Mouse (Mus musculus) megakaryocyte progenitor cell, adult 5-6 weeks (primary cell): ENCODE data around the gene Gsk3a. TPM values are rescaled to one million over a fixed set of nuclear protein-coding genes. Genes with fewer than 3 reads are reported as not detected.

ENCODE experiments used
- ATAC-seq: replicated peaks from 2 replicates; pipeline ENCODE4 v1.8.0; 2016; ENCODE audit warnings: mild to moderate bottlenecking, moderate TSS enrichment, inconsistent platforms; ENCODE audit not compliant: poor library complexity
- total RNA-seq, 2 experiments: library from RNA; stranded (forward) in 1 of 2; stranded (reverse) in 1 of 2; fragments of 157-497, 149-512 nt in 1 of 2; fragments of 200-1000 nt in 1 of 2; gene quantifications; 2 replicates each; pipeline versions ENCODE4 v1.2.3 to v1.2.4; 2015 to 2017

Gene Gsk3a
- total RNA-seq, 2 experiments from 2014 or later: 60.3 to 84.9 TPM

GRCm38 (mm10) chr7:25195148-25195547 is 42.5 kb downstream of the Gsk3a start:
- ATAC-seq: peak; percentile 47; the same call in 1 of the 2 replicates

DNA sequence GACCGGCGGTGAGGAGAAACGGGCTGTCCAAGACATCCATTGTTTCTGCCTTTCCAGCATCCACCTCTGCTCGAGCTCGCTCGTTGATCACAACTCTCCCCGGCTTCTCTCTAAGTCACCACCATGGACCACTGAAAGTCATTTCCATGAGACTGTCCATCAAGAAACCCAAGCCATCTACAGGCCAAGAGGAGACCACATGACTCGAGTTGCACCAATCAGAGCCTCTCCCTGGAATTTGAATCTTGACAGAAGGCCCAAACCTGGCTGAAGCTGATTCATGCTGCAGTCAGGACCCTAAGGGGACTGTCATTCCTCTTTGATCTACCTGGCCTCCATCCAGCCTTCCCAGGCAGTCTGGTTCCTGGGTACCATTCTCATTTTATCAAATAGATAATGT is 45.5 kb downstream of the Gsk3a start:
- no peak for ATAC-seq

DNA sequence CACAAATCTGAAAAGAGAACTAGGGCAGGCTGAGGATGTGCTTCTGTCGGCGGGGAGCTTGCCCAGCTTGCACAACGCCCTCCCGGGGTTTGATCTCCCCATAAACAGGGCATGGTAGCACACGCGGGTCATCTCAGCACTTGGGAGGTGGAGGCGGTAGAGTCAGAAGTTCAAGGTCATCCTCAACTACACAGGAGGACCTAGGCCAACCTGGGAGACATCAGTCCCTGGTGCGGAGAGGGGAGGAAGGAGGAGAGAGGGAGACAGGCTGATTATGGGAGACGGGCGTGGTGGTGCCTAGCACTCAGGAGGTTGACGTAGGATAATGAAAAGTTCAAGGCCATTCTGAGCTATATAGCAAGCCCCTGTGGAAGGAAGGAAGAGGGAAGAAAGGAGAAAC is 46.8 kb downstream of the Gsk3a start:
- no peak for ATAC-seq

DNA sequence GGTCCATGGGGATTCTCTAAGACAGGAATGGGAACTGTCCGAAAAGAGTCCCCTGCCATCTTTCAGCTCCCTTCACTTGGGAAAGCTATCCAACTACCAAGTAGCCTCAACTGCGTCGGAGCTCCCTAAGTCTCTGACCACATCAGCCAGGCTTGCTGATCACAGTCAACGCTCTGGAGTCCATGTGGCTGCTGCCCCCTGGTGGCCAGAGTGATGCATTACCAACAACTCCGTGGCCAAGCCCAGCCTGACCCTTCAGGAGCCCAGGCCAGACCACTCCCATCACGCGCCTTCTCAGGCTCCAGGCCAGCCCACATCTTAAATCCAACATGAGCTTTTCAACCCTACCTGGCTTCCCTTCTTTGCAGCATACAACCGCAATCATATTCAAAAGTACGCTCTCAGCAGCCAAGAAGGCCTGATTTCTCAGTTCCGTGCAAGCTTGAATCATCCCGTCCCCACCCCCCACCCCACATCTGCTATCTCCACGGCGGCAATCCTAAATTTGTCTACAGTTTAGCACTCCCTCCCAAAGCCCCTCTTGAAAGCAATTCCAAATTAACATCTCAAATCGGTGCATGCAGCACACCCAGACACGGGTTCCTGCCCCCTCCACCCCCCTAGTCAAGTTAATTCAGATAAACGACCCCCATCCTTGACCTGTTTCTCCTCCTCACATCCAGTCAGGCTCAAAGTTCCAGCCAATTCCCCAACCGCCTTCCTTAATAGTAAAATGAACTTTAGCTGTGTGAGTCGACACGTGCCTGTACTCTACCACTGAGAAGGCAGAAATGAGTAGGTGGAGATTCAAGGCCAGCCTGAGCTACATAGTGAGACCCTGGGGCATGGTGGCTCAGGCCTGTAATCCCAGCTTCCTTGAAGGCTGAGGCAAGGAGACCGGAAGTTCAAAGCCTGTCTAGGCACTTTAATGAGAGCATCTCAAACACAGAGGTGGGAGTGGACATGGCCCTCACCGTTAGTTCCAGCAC is 49.7 kb downstream of the Gsk3a start:
- ATAC-seq: peak; percentile 100

- no peak for ATAC-seq
Observed at GRCm38 (mm10) chr7:25184091-25184490, 53.6 kb downstream of the Gsk3a start.

- peak; percentile 12 for ATAC-seq
Observed at GRCm38 (mm10) chr7:25181814-25182213, 55.8 kb downstream of the Gsk3a start.

DNA sequence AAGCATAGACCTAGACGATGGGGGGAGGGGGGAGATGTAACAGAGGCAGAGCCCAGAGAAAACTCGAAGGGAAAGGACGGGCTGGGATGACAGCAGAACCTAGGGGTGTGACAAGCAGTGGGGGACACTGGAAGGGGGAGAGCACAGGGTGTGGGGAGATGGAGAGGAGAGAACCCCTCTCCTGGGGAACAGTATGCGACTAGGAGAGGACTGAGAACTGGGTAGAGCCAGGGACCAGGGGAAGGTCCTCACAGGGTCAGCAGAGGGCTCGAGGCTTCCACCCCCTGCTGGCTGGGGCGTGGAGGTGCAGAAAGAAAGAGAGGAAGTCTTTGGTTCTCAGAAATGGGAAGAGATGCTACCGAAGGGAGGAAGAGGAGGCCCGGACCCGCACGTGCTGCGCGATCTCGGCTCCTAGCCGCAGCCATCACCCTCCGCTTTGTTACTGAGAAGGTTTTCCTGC is 56.3 kb downstream of the Gsk3a start:
- peak; percentile 91 for ATAC-seq

DNA sequence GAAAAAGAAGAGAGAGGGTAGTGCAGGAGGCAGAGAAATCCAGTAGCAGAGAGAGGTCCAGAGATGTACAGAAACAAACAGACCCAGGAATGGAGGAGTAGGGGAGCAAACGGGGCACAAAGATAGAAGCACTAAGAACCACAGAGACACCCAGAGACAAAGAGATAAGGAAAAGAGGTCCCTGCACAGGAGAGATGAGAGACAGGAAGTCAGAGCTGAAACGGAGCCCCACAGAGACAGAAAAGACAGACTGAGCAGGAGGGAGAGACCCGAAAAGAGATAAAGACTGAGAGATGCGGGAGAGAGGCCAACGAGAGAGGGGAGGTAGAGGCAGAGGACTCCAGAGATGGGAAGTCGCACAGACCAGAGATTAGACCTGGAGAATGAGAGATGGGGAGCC is 57.1 kb downstream of the Gsk3a start:
- no peak for ATAC-seq

- peak; percentile 70 for ATAC-seq
Observed at GRCm38 (mm10) chr7:25179606-25180161, 58.0 kb downstream of the Gsk3a start, which contains the start of gene Pou2f2. Pou2f2 (minus strand) TSS chr7:25179726.

DNA sequence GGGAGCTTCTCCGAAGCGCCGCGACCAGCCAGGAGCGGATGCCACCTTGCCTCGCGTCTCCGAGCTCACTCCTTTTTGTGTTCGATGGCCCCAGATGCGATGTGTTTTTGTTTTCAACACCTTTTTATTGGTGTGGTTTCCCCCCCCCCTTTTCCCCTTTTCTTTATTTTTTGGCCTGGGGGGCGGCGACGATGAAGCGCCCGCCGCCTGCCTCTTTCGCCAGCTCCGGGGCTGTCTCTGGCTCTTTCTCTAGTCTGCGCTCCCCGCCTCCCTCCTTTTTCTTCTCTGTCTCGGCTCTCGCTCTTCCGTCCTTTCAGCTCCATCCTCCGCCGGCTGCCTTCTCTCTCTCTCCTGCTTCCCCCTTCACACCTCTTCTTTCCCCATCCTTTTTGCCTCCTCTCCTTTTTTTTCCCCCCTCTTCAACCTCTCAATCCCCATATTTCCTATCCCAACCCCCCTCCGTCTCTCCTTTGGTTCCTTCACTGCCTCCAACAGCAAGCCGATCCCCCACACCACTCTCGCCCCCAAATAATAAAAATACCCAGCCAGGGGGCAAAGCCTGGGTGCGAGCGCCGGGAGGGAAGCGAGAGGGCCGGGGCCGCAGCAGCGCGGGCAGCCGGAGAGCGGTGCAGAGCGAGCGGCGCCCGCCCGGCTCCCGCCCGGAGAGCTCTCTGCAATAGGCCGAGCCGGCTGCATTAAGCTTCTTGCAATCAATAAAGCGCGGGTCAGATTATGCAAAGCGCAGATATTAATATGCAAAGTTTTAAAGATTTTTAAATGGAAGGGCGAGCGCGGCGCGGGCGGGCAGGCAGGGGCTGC is 58.7 kb downstream of the Gsk3a start:
- 0 out of 2 replicates have a peak, but pooled peaks have one; percentile 2 for ATAC-seq

DNA sequence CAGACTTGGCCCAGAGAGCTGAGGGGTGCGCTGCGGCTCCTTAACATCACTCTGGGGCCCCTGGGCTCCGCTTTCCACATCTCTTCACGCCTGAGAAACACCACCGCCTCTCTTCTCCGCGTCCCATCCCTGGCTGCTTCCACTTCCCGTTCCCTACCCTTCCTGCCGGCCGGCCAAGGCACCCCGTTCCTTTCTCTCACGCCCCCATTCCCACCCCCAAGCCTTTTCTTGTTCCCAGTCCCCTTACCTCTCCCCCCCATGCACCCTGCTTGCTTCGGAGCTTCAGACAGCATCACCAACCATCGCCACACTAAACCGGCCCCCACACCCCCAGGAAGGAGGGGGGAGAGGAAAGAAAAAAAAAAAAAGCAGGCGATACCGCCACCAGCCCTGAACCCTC is 59.3 kb downstream of the Gsk3a start:
- ATAC-seq: no peak

Other genes with a start within 250 kb of the Gsk3a start
- 24.4 and 35.2 TPM in 2 replicates for gene Atp1a3, start 231.9 kb downstream of the Gsk3a start, total RNA-seq (2015)
- 18.4 and 28.5 TPM in 2 replicates for gene Atp1a3, start 231.9 kb downstream of the Gsk3a start, total RNA-seq (2017)
- gene Grik5, start 165.5 kb downstream of the Gsk3a start, total RNA-seq (2015): 3.1 and 5.6 TPM in 2 replicates
- gene Grik5, start 165.5 kb downstream of the Gsk3a start, total RNA-seq (2017): 3.4 and 3.9 TPM in 2 replicates
- 6.2 and 7.6 TPM in 2 replicates for gene Zfp574, start 165.3 kb downstream of the Gsk3a start, total RNA-seq (2015)
- 4.5 and 4.8 TPM in 2 replicates for gene Zfp574, start 165.3 kb downstream of the Gsk3a start, total RNA-seq (2017)
- gene Pou2f2, start 58.1 kb downstream of the Gsk3a start, total RNA-seq (2015): 13.8 and 18.1 TPM in 2 replicates
- gene Pou2f2, start 58.1 kb downstream of the Gsk3a start, total RNA-seq (2017): 2.1 and 4.1 TPM in 2 replicates
- gene Dedd2, start 17.2 kb downstream of the Gsk3a start, total RNA-seq (2015): 10.7 and 11.0 TPM in 2 replicates
- gene Dedd2, start 17.2 kb downstream of the Gsk3a start, total RNA-seq (2017): 14.5 and 17.2 TPM in 2 replicates
- 7.2 and 7.6 TPM in 2 replicates for gene Zfp526, start 16.4 kb downstream of the Gsk3a start, total RNA-seq (2015)
- gene Zfp526, start 16.4 kb downstream of the Gsk3a start, total RNA-seq (2017): 7.5 and 7.6 TPM in 2 replicates
- gene Erf, start 12.9 kb upstream of the Gsk3a start, total RNA-seq (2015): 5.2 and 5.6 TPM in 2 replicates
- gene Erf, start 12.9 kb upstream of the Gsk3a start, total RNA-seq (2017): 6.6 and 6.9 TPM in 2 replicates
- gene Cic, start 29.9 kb upstream of the Gsk3a start, total RNA-seq (2015): 67.4 and 67.8 TPM in 2 replicates
- 19.0 and 24.4 TPM in 2 replicates for gene Cic, start 29.9 kb upstream of the Gsk3a start, total RNA-seq (2017)
- gene Pafah1b3, start 60.1 kb upstream of the Gsk3a start, total RNA-seq (2015): 10.9 and 20.0 TPM in 2 replicates
- 14.7 and 15.0 TPM in 2 replicates for gene Pafah1b3, start 60.1 kb upstream of the Gsk3a start, total RNA-seq (2017)
- not detected in 2 replicates for gene Prr19, start 63.6 kb upstream of the Gsk3a start, total RNA-seq (2015)
- gene Prr19, start 63.6 kb upstream of the Gsk3a start, total RNA-seq (2017): not detected in 2 replicates
- not detected in 2 replicates for gene Tmem145, start 68.3 kb upstream of the Gsk3a start, total RNA-seq (2015)
- not detected in 2 replicates for gene Tmem145, start 68.3 kb upstream of the Gsk3a start, total RNA-seq (2017)
- gene Megf8, start 79.3 kb upstream of the Gsk3a start, total RNA-seq (2015): 2.2 and 2.5 TPM in 2 replicates
- 3.5 and 3.9 TPM in 2 replicates for gene Megf8, start 79.3 kb upstream of the Gsk3a start, total RNA-seq (2017)
- gene Cnfn, start 131.9 kb upstream of the Gsk3a start, total RNA-seq (2015): not detected in 2 replicates
- not detected in 2 replicates for gene Cnfn, start 131.9 kb upstream of the Gsk3a start, total RNA-seq (2017)
- gene Lipe, start 160.9 kb upstream of the Gsk3a start, total RNA-seq (2015): 8.3 and 9.8 TPM in 2 replicates
- 7.2 and 7.4 TPM in 2 replicates for gene Lipe, start 160.9 kb upstream of the Gsk3a start, total RNA-seq (2017)
- gene Cxcl17, start 175.0 kb upstream of the Gsk3a start, total RNA-seq (2015): not detected in 2 replicates
- gene Cxcl17, start 175.0 kb upstream of the Gsk3a start, total RNA-seq (2017): not detected in 2 replicates
- gene Ceacam1, start 239.8 kb upstream of the Gsk3a start, total RNA-seq (2015): 62.9 and 87.1 TPM in 2 replicates
- gene Ceacam1, start 239.8 kb upstream of the Gsk3a start, total RNA-seq (2017): 21.0 and 23.6 TPM in 2 replicates